In the genomic region with DNA sequence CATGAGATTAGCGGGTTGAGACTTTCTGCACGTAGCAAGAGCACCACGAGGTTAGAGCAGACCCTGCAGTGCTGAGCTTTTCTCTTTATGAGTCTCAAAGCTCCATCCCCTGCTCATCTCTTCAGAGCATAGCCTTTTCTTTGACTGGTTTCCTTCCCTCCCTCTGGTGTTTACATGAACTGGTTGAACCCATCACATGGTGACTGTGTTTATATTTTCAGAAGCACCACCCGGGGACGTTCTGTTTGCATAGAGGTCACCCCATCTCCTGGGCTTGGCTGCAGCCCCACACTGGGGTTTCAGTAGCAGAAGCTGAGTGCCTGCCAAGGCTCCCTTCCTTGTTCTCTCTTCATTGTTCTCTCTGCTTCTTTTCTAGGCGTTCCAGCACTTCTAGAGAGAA, we compare ENCODE assay signal across 11 mouse cellular contexts. TPM values are rescaled to one million over a fixed set of nuclear protein-coding genes. Genes with fewer than 3 reads are reported as not detected.
DNase-seq lines count a peak whose midpoint lies in the region; ATAC-seq and TF ChIP-seq lines count a peak whose summit lies in the region.
"Had no signal": no experiment of that assay in that cellular context is flagged by ENCODE, and none has a peak within 500 bp of the region (broad histone marks: within the 10 kb centered on the region; RNA-seq: fewer than 3 reads in every experiment).

No protein-coding gene starts in this region.

- H3K4me2 ChIP-seq in liver, embryonic 12.5 days = no peak overlapping the region
- H3K4me2 ChIP-seq: hindbrain, embryonic 12.5 days; limb, embryonic 15.5 days had no signal

- no peak overlapping the region for H3K9ac ChIP-seq in liver, adult 2 months (ENCODE audit: low read depth, low read length)
- H3K9ac ChIP-seq in liver, embryonic 12.5 days = no peak overlapping the region
- H3K9ac ChIP-seq: hindbrain, embryonic 12.5 days; limb, embryonic 15.5 days had no signal

- no peaks in the 10 kb centered on the region for H3K9me3 ChIP-seq in liver, embryonic 12.5 days (replicated peaks)
- H3K9me3 ChIP-seq: hindbrain, embryonic 12.5 days; limb, embryonic 15.5 days had no signal

- H3K27ac ChIP-seq in liver, adult 2 months (replicated peaks; ENCODE audit: insufficient read depth, low read depth, low read length) = no peak overlapping the region
- H3K27ac ChIP-seq in liver, embryonic 12.5 days = no peak overlapping the region
- peak overlapping the region; percentile 55; the same call in 1 of the 2 replicates for H3K27ac ChIP-seq in kidney, adult 2 months (ENCODE audit: insufficient read depth, low read depth, low read length)
- no peak overlapping the region for H3K27ac ChIP-seq in thymus, adult 2 months (ENCODE audit: control insufficient read depth, insufficient read depth, low read length)
- H3K27ac ChIP-seq: hindbrain, embryonic 12.5 days; limb, embryonic 15.5 days had no signal

- WGBS in liver, adult 2 months = 42% methylated on average over 6 of the region's 6 CpGs
- 44% methylated on average over 6 of the region's 6 CpGs for WGBS in liver, embryonic 12.5 days (ENCODE audit: insufficient replicate concordance)
- 52% methylated on average over 6 of the region's 6 CpGs for whole genome bisulfite sequencing in kidney, adult 2 months
- 60% methylated on average over 6 of the region's 6 CpGs for WGBS in thymus, adult 2 months

- H3K36me3 ChIP-seq in liver, adult 2 months (ENCODE audit: control insufficient read depth, insufficient read depth, low read length) = no peaks in the 10 kb centered on the region
- H3K36me3 ChIP-seq in liver, embryonic 12.5 days = no peaks in the 10 kb centered on the region
- H3K36me3 ChIP-seq in kidney, adult 2 months (ENCODE audit: control insufficient read depth, insufficient read depth, low read length) = no peaks in the 10 kb centered on the region
- no peaks in the 10 kb centered on the region for H3K36me3 ChIP-seq in thymus, adult 2 months (ENCODE audit: control insufficient read depth, insufficient read depth, low read length)
- H3K36me3 ChIP-seq: hindbrain, embryonic 12.5 days; limb, embryonic 15.5 days had no signal

- H3K4me1 ChIP-seq in liver, adult 2 months (ENCODE audit: control insufficient read depth, insufficient read depth, low read length) = no peaks in the 10 kb centered on the region
- H3K4me1 ChIP-seq in liver, embryonic 12.5 days = no peaks in the 10 kb centered on the region
- no peaks in the 10 kb centered on the region for H3K4me1 ChIP-seq in kidney, adult 2 months (ENCODE audit: control insufficient read depth, insufficient read depth, low read length)
- no peaks in the 10 kb centered on the region for H3K4me1 ChIP-seq in thymus, adult 2 months (replicated peaks; ENCODE audit: control insufficient read depth, insufficient read depth, low read length)
- H3K4me1 ChIP-seq: hindbrain, embryonic 12.5 days; limb, embryonic 15.5 days had no signal

- peak; percentile 39 for DNase-seq in liver, adult 2 months (ENCODE audit: extremely low read depth, low read depth, low spot score)
- peak; percentile 64 to 67 for DNase-seq in heart, adult 9 months (ENCODE audit: low spot score in 2 of 2)
- peak; percentile 68 for DNase-seq in kidney, adult 2 months
- peak; percentile 80 for DNase-seq in lung, postnatal 10 days
- DNase-seq in thymus, adult 2 months = no peak
- no peak for DNase-seq in cerebellum, adult 9-10 months
- DNase-seq: thymus, adult 18-20 months had no signal

- H3K4me3 ChIP-seq in liver, adult 2 months (ENCODE audit: insufficient read depth, low read depth, low read length) = no peak overlapping the region
- H3K4me3 ChIP-seq in liver, embryonic 12.5 days = no peak overlapping the region
- no peak overlapping the region for H3K4me3 ChIP-seq in kidney, adult 2 months (ENCODE audit: insufficient read depth, low read depth, low read length)
- H3K4me3 ChIP-seq in thymus, adult 2 months (ENCODE audit: control insufficient read depth, insufficient read depth, low read length) = no peak overlapping the region
- H3K4me3 ChIP-seq: hindbrain, embryonic 12.5 days; limb, embryonic 15.5 days had no signal

- TF ChIP-seq POLR2A in liver, adult 2 months (IDR thresholded peaks at IDR 0.05; ENCODE audit: extremely low read depth, insufficient read depth, low read length) = no peak
- no peak for TF ChIP-seq POLR2A in kidney, adult 2 months (IDR thresholded peaks at IDR 0.05; ENCODE audit: low read depth, low read length)
- no peak for TF ChIP-seq POLR2A in thymus, adult 2 months (IDR thresholded peaks at IDR 0.05; ENCODE audit: control insufficient read depth, extremely low read depth, insufficient read depth, low read length, poor library complexity)

- no peaks in the 10 kb centered on the region for H3K27me3 ChIP-seq in liver, adult 2 months (ENCODE audit: control insufficient read depth, insufficient read depth, low read length)
- H3K27me3 ChIP-seq in liver, embryonic 12.5 days (replicated peaks) = no peaks in the 10 kb centered on the region
- no peaks in the 10 kb centered on the region for H3K27me3 ChIP-seq in kidney, adult 2 months (replicated peaks; ENCODE audit: control insufficient read depth, insufficient read depth, low read length)
- no peaks in the 10 kb centered on the region for H3K27me3 ChIP-seq in thymus, adult 2 months (ENCODE audit: control insufficient read depth, insufficient read depth, low read length)
- H3K27me3 ChIP-seq: hindbrain, embryonic 12.5 days; limb, embryonic 15.5 days had no signal

- H3K79me2 ChIP-seq in liver, adult 2 months (ENCODE audit: control insufficient read depth, insufficient read depth, low read length) = no peaks in the 10 kb centered on the region

- no peak for ATAC-seq in liver, embryonic 12.5 days
- ATAC-seq in cerebellum, adult (ENCODE audit: insufficient number of reproducible peaks, low FRiP score, low TSS enrichment) = no peak

- TF ChIP-seq CTCF in liver, adult 2 months (IDR thresholded peaks at IDR 0.05; ENCODE audit: low read depth, low read length) = no peak
- TF ChIP-seq CTCF in kidney, adult 2 months (conservative IDR thresholded peaks at IDR 0.05; ENCODE audit: insufficient read depth, insufficient read length, low read depth, low read length) = no peak
- TF ChIP-seq CTCF in thymus, adult 2 months (IDR thresholded peaks at IDR 0.05; ENCODE audit: borderline replicate concordance, control insufficient read depth, extremely low read depth, insufficient read depth, low read length, poor library complexity) = no peak

RNA-seq across cellular contexts. Expression of a gene that starts 40.1 kb away (rescaled TPM):
- total RNA-seq in liver, adult 2 months (2014; rRNA removed) = 2.2 and 3.0 TPM in 2 replicates
- 2.4 and 5.7 TPM in 2 replicates for polyA plus RNA-seq in liver, adult 2 months (2012; rRNA removed)
- polyA plus RNA-seq in liver, embryonic 12.5 days (2016; fragmentation: Nextera tagmentation; extraction: Ambion mirVana) = 7.6 and 10.9 TPM in 2 replicates
- polyA plus RNA-seq in kidney, adult 2 months (2012; rRNA removed) = 229 and 273 TPM in 2 replicates
- polyA plus RNA-seq in thymus, adult 2 months (2012; rRNA removed) = 27.0 and 58.3 TPM in 2 replicates

Comparison
In these comparisons a context has a peak if more than half of its experiments do, and no peak if none do; other contexts are left out.
1. DNase-seq: peak in liver, adult 2 months (single experiment), heart, adult 9 months (2 of 2), kidney, adult 2 months (single experiment) and lung, postnatal 10 days (single experiment); none in thymus, adult 2 months (single experiment) and cerebellum, adult 9-10 months (single experiment).